Mouse (Mus musculus): ENCODE results near the gene Ifi209. TPM values are rescaled to one million over a fixed set of nuclear protein-coding genes. Genes with fewer than 3 reads are reported as not detected.
"Not testable (repeated sequence)": the region's sequence is repeated elsewhere in the genome, so short reads cannot be mapped to it uniquely, and the experiment has no call there.

Gene Ifi209
- polyA plus RNA-seq, 1 experiment from 2014 or later = 0.09 TPM

GRCm38 (mm10) chr1:173657973-173658372, 27.3 kb downstream of the Ifi209 start:
- H3K4me3 ChIP-seq (replicated peaks; ENCODE audit: low read length) = no peak overlapping the region
- no peaks in the 10 kb centered on the region for H3K4me1 ChIP-seq (replicated peaks; ENCODE audit: control insufficient read depth, insufficient read depth, low read length)
- no peak overlapping the region for H3K4me2 ChIP-seq (ENCODE audit: low read length)
- H3K36me3 ChIP-seq (ENCODE audit: control insufficient read depth, insufficient read depth) = no peaks in the 10 kb centered on the region
- H3K9ac ChIP-seq (replicated peaks; ENCODE audit: low read depth, low read length) = no peak overlapping the region
- WGBS = 91% methylated on average over 4 of the region's 4 CpGs
- H3K27ac ChIP-seq (ENCODE audit: low read length) = no peak overlapping the region
- ATAC-seq = no peak
- H3K27me3 ChIP-seq (replicated peaks; ENCODE audit: control insufficient read depth, insufficient read depth, low read length) = no peaks in the 10 kb centered on the region
- H3K9me3 ChIP-seq (ENCODE audit: control insufficient read depth, low read length) = no peaks in the 10 kb centered on the region

- H3K27ac ChIP-seq (ENCODE audit: low read length); H3K4me2 ChIP-seq (ENCODE audit: low read length); H3K9me3 ChIP-seq (ENCODE audit: control insufficient read depth, low read length); H3K9ac ChIP-seq (replicated peaks; ENCODE audit: low read depth, low read length); H3K27me3 ChIP-seq (replicated peaks; ENCODE audit: control insufficient read depth, insufficient read depth, low read length); H3K4me1 ChIP-seq (replicated peaks; ENCODE audit: control insufficient read depth, insufficient read depth, low read length); H3K4me3 ChIP-seq (replicated peaks; ENCODE audit: low read length); ATAC-seq; H3K36me3 ChIP-seq (ENCODE audit: control insufficient read depth, insufficient read depth): not testable (repeated sequence)
- 43% methylated on average over 3 of the region's 3 CpGs for WGBS
Measured at GRCm38 (mm10) chr1:173673458-173674097, 42.9 kb downstream of the Ifi209 start, which contains the start of gene Ifi208. Gene Ifi208, plus strand, starts transcription at chr1:173673675.

- ATAC-seq; H3K4me1 ChIP-seq (replicated peaks; ENCODE audit: control insufficient read depth, insufficient read depth, low read length); H3K27ac ChIP-seq (ENCODE audit: low read length); H3K9me3 ChIP-seq (ENCODE audit: control insufficient read depth, low read length); H3K9ac ChIP-seq (replicated peaks; ENCODE audit: low read depth, low read length); H3K36me3 ChIP-seq (ENCODE audit: control insufficient read depth, insufficient read depth); H3K4me3 ChIP-seq (replicated peaks; ENCODE audit: low read length); H3K4me2 ChIP-seq (ENCODE audit: low read length); H3K27me3 ChIP-seq (replicated peaks; ENCODE audit: control insufficient read depth, insufficient read depth, low read length): not testable (repeated sequence)
- WGBS = 95% methylated on average over 1 of the region's 1 CpGs
Measured at GRCm38 (mm10) chr1:173678605-173679004, 47.9 kb downstream of the Ifi209 start.

DNA sequence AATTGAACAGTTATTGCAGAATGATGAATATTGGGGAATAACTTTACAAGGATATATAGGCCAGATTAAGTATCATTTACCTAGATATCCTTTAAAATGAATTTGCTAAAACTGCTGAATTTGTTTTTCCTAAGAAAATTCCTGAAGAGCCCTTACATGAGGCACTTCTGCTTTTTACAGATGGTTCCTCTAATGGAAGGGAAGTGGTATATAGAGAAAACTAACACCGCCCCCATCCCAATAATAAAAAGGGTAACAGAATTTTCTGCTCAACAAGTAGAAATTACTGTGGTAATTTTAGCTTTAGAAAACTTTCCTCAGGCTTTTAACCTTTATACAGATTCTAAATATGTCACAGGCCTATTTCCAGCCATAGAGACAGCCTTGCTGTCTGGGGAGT, 63.6 kb downstream of the Ifi209 start:
- no peak overlapping the region for H3K4me3 ChIP-seq (replicated peaks; ENCODE audit: low read length)
- no peaks in the 10 kb centered on the region for H3K27me3 ChIP-seq (replicated peaks; ENCODE audit: control insufficient read depth, insufficient read depth, low read length)
- H3K27ac ChIP-seq (ENCODE audit: low read length) = no peak overlapping the region
- H3K4me2 ChIP-seq (ENCODE audit: low read length) = no peak overlapping the region
- no peaks in the 10 kb centered on the region for H3K4me1 ChIP-seq (replicated peaks; ENCODE audit: control insufficient read depth, insufficient read depth, low read length)
- ATAC-seq = no peak
- no peaks in the 10 kb centered on the region for H3K9me3 ChIP-seq (ENCODE audit: control insufficient read depth, low read length)
- no peak overlapping the region for H3K9ac ChIP-seq (replicated peaks; ENCODE audit: low read depth, low read length)
- H3K36me3 ChIP-seq (ENCODE audit: control insufficient read depth, insufficient read depth) = no peaks in the 10 kb centered on the region
- WGBS = 95% methylated on average over 1 of the region's 1 CpGs

Small RNA genes within 50 kb of the gene (microRNA-seq; reads per million reads assigned to microRNA genes)
- not detected for gene Gm44339

Other genes starting within 250 kb of the Ifi209 start
- not detected in 2 replicates for gene Ifi206, start 139.9 kb upstream of the Ifi209 start, polyA plus RNA-seq (2015; fragmentation: Nextera tagmentation; extraction: Ambion mirVana)
- not detected in 2 replicates for gene Ifi214, start 95.0 kb upstream of the Ifi209 start, polyA plus RNA-seq (2015; fragmentation: Nextera tagmentation; extraction: Ambion mirVana)
- not detected in 2 replicates for gene Ifi213, start 31.6 kb upstream of the Ifi209 start, polyA plus RNA-seq (2015; fragmentation: Nextera tagmentation; extraction: Ambion mirVana)
- gene Ifi208, start 42.8 kb downstream of the Ifi209 start, polyA plus RNA-seq (2015; fragmentation: Nextera tagmentation; extraction: Ambion mirVana) = 0.06 TPM in 1 of 2 replicates, not detected in the other
- gene Ifi207, start 110.8 kb downstream of the Ifi209 start, polyA plus RNA-seq (2015; fragmentation: Nextera tagmentation; extraction: Ambion mirVana) = 0.11 and 0.39 TPM in 2 replicates
- gene Ifi204, start 136.0 kb downstream of the Ifi209 start, polyA plus RNA-seq (2015; fragmentation: Nextera tagmentation; extraction: Ambion mirVana) = 0.24 and 0.70 TPM in 2 replicates

Data from forebrain, embryonic 16.5 days (tissue).